Mouse (Mus musculus): ENCODE results near the gene Mmachc.

DNA sequence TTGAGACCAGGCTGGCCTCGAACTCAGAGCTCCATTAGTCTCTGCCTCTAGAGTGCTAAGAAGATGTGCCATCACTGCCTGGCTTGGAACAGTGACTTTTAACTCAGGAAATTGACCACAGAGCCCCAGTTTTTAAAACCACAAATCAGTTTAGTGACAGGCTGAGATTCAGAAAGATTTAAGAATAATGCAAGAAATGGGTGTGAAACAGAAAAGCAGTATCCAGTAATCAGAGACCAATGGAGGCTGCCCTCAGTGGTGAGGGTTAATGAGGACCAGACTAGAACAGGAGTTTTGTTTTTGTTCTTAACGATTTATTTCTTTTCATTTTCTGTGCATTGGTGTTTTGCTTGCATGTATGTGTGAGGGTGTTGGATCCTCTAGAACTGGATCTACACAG, 23.5 kb downstream of the Mmachc start:
- TF ChIP-seq POLR2A (IDR thresholded peaks at IDR 0.05; ENCODE audit: low read depth, low read length): no peak
- TF ChIP-seq CTCF (IDR thresholded peaks at IDR 0.05; ENCODE audit: extremely low read depth, insufficient read depth, insufficient read length, insufficient replicate concordance): no peak
